Mouse (Mus musculus) intestine, embryonic 16.5 days (tissue): ENCODE measurements around the gene Mast3. TPM values are rescaled to one million over a fixed set of nuclear protein-coding genes. Genes with fewer than 3 reads are reported as not detected.

Experiments used
- ATAC-seq: fragments of 200-750 bp; cut with Nextera tagmentation; 2 replicates; pipeline ENCODE4 v1.8.0; 2017; ENCODE audit warnings: moderate TSS enrichment, moderate library complexity
- H3K27ac ChIP-seq: fragments of 300-500 bp; sonication (generic); 2 replicates; pipeline ENCODE4 v1.5.1; 2014; ENCODE audit warnings: mild to moderate bottlenecking, low read length
- H3K27me3 ChIP-seq: fragments of 300-500 bp; sonication (generic); replicated peaks from 2 replicates; pipeline ENCODE4 v1.6.1; 2014; ENCODE audit warnings: low read length, control low read depth, mixed read lengths; ENCODE audit not compliant: control insufficient read depth, insufficient read depth
- H3K36me3 ChIP-seq: fragments of 300-500 bp; sonication (generic); 2 replicates; pipeline ENCODE4 v1.6.1; 2014; ENCODE audit warnings: low read length, control low read depth; ENCODE audit not compliant: control insufficient read depth, insufficient read depth
- H3K4me1 ChIP-seq: fragments of 300-500 bp; sonication (generic); 2 replicates; pipeline ENCODE4 v1.6.1; 2014; ENCODE audit warnings: low read length, control low read depth, mixed read lengths; ENCODE audit not compliant: control insufficient read depth, insufficient read depth
- H3K4me2 ChIP-seq: fragments of 300-500 bp; sonication (generic); 2 replicates; pipeline ENCODE4 v1.6.1; 2014; ENCODE audit warnings: low read depth, low read length, control low read depth
- H3K4me3 ChIP-seq: fragments of 300-500 bp; sonication (generic); 2 replicates; pipeline ENCODE4 v1.5.1; 2014; ENCODE audit warnings: mild to moderate bottlenecking, low read length
- H3K9ac ChIP-seq: fragments of 300-500 bp; sonication (generic); 2 replicates; pipeline ENCODE4 v1.6.1; 2014; ENCODE audit warnings: low read depth, low read length
- H3K9me3 ChIP-seq: fragments of 300-500 bp; sonication (generic); 2 replicates; pipeline ENCODE4 v1.6.1; 2016; ENCODE audit warnings: low read length, control low read depth; ENCODE audit not compliant: control insufficient read depth
- WGBS: fragments of 180-500 bp; shearing (Covaris S2); extraction: QIAGEN DNeasy Blood & Tissue Kit; methylation state at CpG from one replicate; pipeline ENCODE4 v1.1.7; 2014; 5-methylcytosine and 5-hydroxymethylcytosine counted together
- polyA plus RNA-seq: library from polyadenylated mRNA; unstranded; fragments of >200 nt; fragmentation: Nextera tagmentation; extraction: Ambion mirVana; gene quantifications from 2 replicates; pipeline ENCODE4 v1.2.1, GENCODE M21; 2015

Gene Mast3
- polyA plus RNA-seq, 1 experiment from 2014 or later: 12.9 TPM

- 48% methylated on average over 5 of the region's 5 CpGs for WGBS
- Histone ChIP-seq H3K9ac (no peak overlapping the region), H3K4me2 (no peak overlapping the region), H3K4me3 (no peak overlapping the region), H3K9me3 (no peaks in the 10 kb centered on the region), H3K4me1 (peaks cover 13% of the 10 kb centered on the region), H3K36me3 (no peaks in the 10 kb centered on the region), H3K27ac (no peak overlapping the region), H3K27me3 (peaks cover 2% of the 10 kb centered on the region; the same call in 1 of the 2 replicates)
- no peak for ATAC-seq
Observed at GRCm38 (mm10) chr8:70845108-70845507, 40.3 kb upstream of the Mast3 start.

- Histone ChIP-seq H3K4me3 (no peak overlapping the region), H3K4me1 (peaks cover 14% of the 10 kb centered on the region), H3K9ac (no peak overlapping the region), H3K36me3 (no peaks in the 10 kb centered on the region), H3K9me3 (no peaks in the 10 kb centered on the region), H3K4me2 (no peak overlapping the region), H3K27ac (no peak overlapping the region), H3K27me3 (peaks cover 2% of the 10 kb centered on the region; the same call in 1 of the 2 replicates)
- no peak for ATAC-seq
- WGBS: 4% methylated on average over 6 of the region's 6 CpGs
Observed at GRCm38 (mm10) chr8:70844523-70844922, 39.7 kb upstream of the Mast3 start.

DNA sequence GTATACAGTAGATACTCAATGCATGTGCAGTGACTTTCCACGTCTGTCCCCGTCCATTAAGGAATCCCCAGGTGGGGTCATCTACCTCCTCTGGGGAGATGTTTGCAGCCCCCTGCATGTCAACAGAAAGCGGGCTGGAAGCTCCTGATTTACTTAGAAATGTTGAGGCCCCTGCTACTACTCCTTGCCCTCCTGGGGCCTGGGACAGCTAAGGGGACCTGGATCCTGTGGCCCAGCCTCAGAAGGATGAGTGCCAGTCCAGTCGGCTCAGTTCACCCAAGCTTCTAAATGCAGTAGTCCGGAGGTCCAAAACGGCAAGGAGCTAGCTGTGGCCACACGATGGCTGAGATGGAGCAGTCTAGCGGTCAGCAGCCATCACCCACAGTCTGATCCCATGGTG lies 39.1 kb upstream of the Mast3 start:
- Histone ChIP-seq H3K9me3 (no peaks in the 10 kb centered on the region), H3K27me3 (peaks cover 2% of the 10 kb centered on the region; the same call in 1 of the 2 replicates), H3K4me1 (peaks cover 14% of the 10 kb centered on the region), H3K4me2 (no peak overlapping the region), H3K4me3 (no peak overlapping the region), H3K27ac (no peak overlapping the region), H3K36me3 (no peaks in the 10 kb centered on the region), H3K9ac (no peak overlapping the region)
- no peak for ATAC-seq
- WGBS: 88% methylated on average over 8 of the region's 8 CpGs

GRCm38 (mm10) chr8:70843214-70843773 lies 38.4 kb upstream of the Mast3 start:
- H3K4me3 ChIP-seq: no peak overlapping the region
- H3K27me3 ChIP-seq: no peaks in the 10 kb centered on the region; the same call in 1 of the 2 replicates
- no peak for ATAC-seq
- H3K36me3 ChIP-seq: no peaks in the 10 kb centered on the region
- H3K4me2 ChIP-seq: no peak overlapping the region
- no peaks in the 10 kb centered on the region for H3K9me3 ChIP-seq
- H3K9ac ChIP-seq: no peak overlapping the region
- WGBS: 80% methylated on average over 5 of the region's 5 CpGs
- no peak overlapping the region for H3K27ac ChIP-seq
- H3K4me1 ChIP-seq: peaks cover 18% of the 10 kb centered on the region

GRCm38 (mm10) chr8:70842484-70842883 lies 37.6 kb upstream of the Mast3 start:
- Histone ChIP-seq H3K9me3 (no peaks in the 10 kb centered on the region), H3K27ac (no peak overlapping the region), H3K27me3 (no peaks in the 10 kb centered on the region; the same call in 1 of the 2 replicates), H3K4me1 (peaks cover 18% of the 10 kb centered on the region), H3K9ac (no peak overlapping the region), H3K36me3 (no peaks in the 10 kb centered on the region), H3K4me3 (no peak overlapping the region), H3K4me2 (no peak overlapping the region)
- WGBS: 64% methylated on average over 25 of the region's 25 CpGs
- ATAC-seq: no peak

GRCm38 (mm10) chr8:70841147-70842072 lies 36.6 kb upstream of the Mast3 start:
- H3K4me3 ChIP-seq: peak overlapping the region; percentile 11; the same call in 1 of the 2 replicates
- no peaks in the 10 kb centered on the region for H3K9me3 ChIP-seq
- peaks cover 18% of the 10 kb centered on the region for H3K4me1 ChIP-seq
- peak overlapping the region; percentile 43; the same call in 1 of the 2 replicates for H3K4me2 ChIP-seq
- 26% methylated on average over 22 of the region's 22 CpGs for WGBS
- peak overlapping the region; percentile 43; the same call in 1 of the 2 replicates for H3K9ac ChIP-seq
- ATAC-seq: peak; percentile 6
- no peaks in the 10 kb centered on the region; the same call in 1 of the 2 replicates for H3K27me3 ChIP-seq
- no peaks in the 10 kb centered on the region for H3K36me3 ChIP-seq
- H3K27ac ChIP-seq: peak overlapping the region; percentile 92

DNA sequence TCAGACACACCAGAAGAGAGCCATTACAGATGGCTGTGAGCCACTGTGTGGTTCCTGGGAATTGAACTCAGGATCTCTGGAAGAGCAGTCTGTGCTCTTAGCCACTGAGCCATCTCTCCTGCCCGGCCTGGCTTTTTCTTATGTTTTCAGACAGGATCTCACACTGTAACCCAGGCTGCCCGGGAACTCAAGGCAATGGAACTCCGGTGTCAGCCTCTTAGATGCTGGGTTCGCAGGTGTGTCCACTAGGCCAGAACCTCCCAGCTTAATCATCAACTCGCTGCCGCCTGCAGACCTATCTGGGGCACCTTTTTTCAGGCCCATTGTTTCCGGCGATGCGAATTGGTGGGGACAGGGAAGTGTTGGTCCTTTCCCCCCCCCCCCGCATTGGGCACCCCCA lies 35.7 kb upstream of the Mast3 start:
- no peak for ATAC-seq
- H3K27me3 ChIP-seq: no peaks in the 10 kb centered on the region; the same call in 1 of the 2 replicates
- H3K4me1 ChIP-seq: peaks cover 18% of the 10 kb centered on the region
- H3K36me3 ChIP-seq: no peaks in the 10 kb centered on the region
- peak overlapping the region; percentile 7; the same call in 1 of the 2 replicates for H3K4me3 ChIP-seq
- peak overlapping the region; percentile 92 for H3K27ac ChIP-seq
- H3K4me2 ChIP-seq: peak overlapping the region; percentile 43; the same call in 1 of the 2 replicates
- no peak overlapping the region for H3K9ac ChIP-seq
- no peaks in the 10 kb centered on the region for H3K9me3 ChIP-seq
- whole genome bisulfite sequencing: 38% methylated on average over 10 of the region's 10 CpGs

DNA sequence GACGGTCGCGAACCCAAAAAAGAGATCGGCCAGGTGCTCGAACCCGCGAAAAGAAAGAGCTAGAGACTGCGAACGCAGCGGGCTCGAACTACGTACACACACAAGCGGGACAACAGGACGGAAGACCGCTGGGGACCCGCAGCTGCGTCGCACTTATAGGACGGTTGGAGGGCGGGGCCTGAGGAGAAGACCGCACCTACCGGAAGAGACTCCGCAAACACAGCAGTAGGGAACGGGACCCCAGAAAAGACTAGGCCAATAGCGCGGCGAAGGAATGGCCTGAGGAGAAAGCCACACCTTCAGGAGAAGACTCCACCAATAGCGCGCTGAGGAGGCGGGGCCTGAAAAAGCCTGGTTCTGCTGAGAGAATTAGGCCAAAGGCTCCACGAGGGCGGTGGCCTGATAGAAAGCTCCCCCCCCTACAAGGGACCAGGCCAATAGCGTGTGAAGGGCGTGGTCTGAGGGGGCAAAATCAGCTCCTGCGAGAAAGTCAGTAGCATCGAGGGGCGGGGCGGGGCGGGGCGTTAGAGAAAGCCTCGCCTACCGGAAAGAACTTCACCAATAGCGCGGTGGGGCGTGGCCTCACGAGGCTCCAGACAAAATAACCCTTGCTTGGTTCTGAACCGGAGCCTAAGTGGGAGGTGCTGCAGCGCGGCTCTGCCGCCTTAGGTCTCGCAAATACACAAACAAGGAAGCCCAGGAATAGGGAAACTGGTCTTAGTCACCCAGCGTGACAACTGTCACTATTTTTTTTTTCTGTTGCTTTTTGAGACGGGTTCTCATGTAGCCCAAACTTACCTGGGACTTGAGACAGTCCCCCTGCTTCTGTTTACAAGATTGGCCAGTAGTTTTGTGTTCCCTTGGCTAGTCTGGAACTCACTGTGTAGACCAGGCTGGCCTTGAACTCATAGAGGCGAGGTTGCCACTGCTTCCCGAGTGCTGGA lies 34.8 kb upstream of the Mast3 start, which contains the start of gene Arrdc2:
Gene Arrdc2, minus strand, starts transcription at position 313 of the 944 bp plus-strand sequence.
- H3K27ac ChIP-seq: peak within 1 kb of the TSS; percentile 96
- 2% methylated on average over 55 of the region's 55 CpGs for WGBS
- peak within 1 kb of the TSS; percentile 83 for H3K9ac ChIP-seq
- peak; percentile 97 for ATAC-seq
- H3K4me3 ChIP-seq: peak within 1 kb of the TSS; percentile 65
- no peaks in the 10 kb centered on the region; the same call in 1 of the 2 replicates for H3K27me3 ChIP-seq
- no peaks in the 10 kb centered on the region for H3K36me3 ChIP-seq
- H3K9me3 ChIP-seq: no peaks in the 10 kb centered on the region
- H3K4me1 ChIP-seq: peaks cover 18% of the 10 kb centered on the region
- H3K4me2 ChIP-seq: peak within 1 kb of the TSS; percentile 74
